Mouse (Mus musculus): ENCODE measurements at regions not wholly inside any gene's neighbourhood (a gene's known extent, or its start where the extent isn't known, plus 50 kb on each side); places are given as distances from the start of the nearest gene placed in this dataset.
A peak's percentile ranks its signal among the peaks of the same experiment; 100 is the strongest.

GRCm38 (mm10) chr19:23089761-23090514 lies 51.1 kb upstream of the Klf9 start:
- peak; percentile 35 for DNase-seq

Data from lung, postnatal 14 days (tissue).